Mouse (Mus musculus) monocyte, adult 59 days (primary cell): ENCODE results near the gene Akip1. TPM values are rescaled to one million over a fixed set of nuclear protein-coding genes. Genes with fewer than 3 reads are reported as not detected.

Source experiments
- total RNA-seq, 2 experiments: library from RNA; stranded (reverse); gene quantifications; one replicate each; pipeline ENCODE4 v1.2.4; 2023

Gene Akip1
- 1 to 10 TPM; 8.1 to 8.2 TPM for total RNA-seq

DNA sequence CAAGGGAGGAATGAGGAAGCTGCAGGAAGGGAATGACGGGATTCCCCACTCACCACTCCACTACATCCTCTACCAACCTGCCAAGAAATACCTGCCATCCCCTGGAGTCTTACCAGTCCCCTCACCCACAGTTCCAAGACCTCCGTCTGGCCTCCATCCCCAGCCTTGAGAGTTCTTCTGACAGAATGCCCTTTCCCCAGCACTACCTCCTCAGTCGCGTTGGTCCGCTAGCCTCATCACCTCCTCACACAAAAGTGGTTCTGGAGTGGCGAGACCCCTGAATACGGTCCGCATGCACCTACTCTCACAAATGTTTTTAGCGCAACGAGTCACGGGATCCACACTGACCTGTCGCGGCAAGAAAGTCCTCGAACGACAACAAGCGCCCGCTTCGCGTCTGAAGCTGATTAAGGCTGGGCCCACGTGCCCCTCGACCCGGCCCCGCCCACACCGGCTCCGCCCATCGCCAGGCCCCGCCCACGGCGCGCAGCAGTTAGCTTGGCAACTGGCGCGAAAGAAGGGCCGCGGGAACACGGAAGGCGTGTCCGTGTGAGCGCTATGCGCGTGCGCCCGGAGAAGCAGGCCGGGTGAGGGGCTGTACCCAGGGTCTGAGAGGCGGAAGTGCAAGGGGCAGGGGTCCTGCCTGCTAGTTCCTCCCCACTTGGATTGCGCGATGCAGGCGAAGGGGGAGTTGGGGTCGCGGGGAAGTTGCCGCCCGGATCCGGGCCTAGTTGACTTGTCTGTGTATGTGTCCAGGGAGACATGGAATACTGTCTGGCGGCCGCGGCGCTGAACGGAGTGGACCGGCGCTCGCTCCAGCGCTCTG, at the start of gene Akip1, which contains the start of gene St5:
Akip1 (plus strand) TSS at position 501 of the 826 bp plus-strand sequence.
St5 (minus strand) TSS at position 416 of the 826 bp plus-strand sequence.

DNA sequence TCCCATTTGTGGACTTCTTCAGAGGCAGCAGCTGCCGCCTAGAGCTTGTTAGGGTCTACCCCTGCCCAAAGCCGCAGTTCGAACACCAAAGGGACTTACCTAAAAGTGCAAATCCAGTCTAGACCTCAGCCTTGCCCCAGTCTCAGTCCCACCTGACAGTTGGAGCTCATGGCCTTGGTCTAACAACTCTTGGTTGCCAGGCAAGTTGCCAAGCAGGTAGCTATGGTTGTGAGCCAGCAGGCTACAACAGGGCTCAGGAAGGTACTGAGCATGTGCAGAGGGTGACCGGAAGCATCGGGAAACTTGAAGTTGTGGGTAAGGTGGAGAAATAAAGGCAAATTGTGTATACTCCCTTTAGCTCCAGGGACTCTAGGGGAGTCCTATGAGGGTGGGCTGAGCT, 20.2 kb downstream of the Akip1 start, which contains the start of gene BC051019:
BC051019 (minus strand) TSS at position 154 of the 400 bp plus-strand sequence.

DNA sequence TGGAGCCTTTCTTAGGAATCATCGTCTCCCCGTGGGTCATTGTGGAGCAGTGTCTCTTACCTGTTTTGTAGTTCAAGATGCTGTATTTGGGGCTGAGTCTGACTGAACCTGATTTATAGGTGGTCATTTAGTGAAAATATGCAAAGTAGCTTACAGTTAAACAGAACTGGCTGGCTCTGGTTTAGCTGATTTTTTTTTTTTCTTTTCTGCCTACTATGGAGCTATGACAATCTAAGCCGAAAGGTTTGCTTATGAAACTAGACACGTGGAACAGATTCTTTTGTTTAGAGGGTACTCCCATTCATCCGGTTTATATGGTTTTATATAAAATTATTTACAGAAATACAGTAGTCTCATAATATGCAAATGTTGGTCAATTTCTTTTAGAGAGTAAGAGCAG, 28.1 kb downstream of the Akip1 start, which contains the start of gene Ascl3:
Ascl3 (minus strand) TSS at position 101 of the 400 bp plus-strand sequence.

DNA sequence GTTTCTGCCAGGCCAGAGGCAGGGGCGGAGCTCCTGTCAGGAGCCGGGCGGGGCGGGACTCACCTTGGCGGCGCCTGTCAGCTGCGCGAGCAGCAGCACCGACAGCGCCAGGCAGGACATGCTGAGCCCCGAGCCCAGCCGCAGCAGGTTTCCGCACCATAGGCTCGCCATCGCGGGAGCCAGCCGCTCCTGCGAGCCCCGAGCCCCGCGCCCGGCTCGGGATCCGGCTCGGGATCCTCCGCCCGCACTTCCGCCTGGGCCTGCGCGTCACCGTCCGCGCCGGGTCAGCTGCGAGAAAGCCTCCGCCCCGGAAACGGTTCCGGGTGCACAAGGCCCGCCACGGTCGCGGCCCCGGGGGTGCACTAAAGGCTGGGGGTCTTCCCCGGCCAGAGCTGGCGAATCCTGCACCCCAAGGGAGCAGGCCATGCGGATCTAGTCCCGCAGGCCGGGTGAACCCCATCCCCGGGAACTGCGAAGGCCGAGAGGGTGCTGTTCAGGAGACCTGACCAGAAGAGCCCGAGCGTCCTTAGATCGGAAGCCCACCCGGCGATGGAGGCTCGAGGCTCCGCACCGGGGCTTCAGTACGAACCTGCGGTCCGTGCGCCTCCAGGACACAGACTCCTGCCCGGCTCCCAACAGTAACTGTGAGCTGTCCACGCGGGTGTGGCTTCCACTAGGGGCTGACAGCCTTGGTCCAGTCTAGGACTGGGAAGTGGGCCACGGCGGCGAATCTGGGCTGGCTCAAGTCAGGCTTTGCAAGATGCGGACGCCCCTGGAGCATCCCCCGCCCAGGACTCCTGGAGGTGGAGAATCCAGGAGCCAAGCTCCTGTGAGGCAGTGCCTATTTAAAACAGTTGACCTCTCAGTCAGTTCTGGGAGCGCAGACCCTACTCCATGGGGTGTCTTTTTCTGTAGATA, 48.8 kb downstream of the Akip1 start, which contains the start of gene Tmem9b:
Tmem9b (minus strand) TSS at position 868 of the 918 bp plus-strand sequence.

Other genes starting within 250 kb of the Akip1 start
- gene Trim66, start 195.6 kb upstream of the Akip1 start, total RNA-seq = under 1 TPM; 0.18 to 0.24 TPM
- 100 to 1,000 TPM; 343 to 461 TPM for gene Rpl27a, start 184.5 kb upstream of the Akip1 start, total RNA-seq
- gene St5, start 85 bp upstream of the Akip1 start, total RNA-seq = 1 to 10 TPM; 1.2 to 3.4 TPM
- not detected for gene BC051019, start 20.2 kb downstream of the Akip1 start, total RNA-seq
- gene Ascl3, start 28.0 kb downstream of the Akip1 start, total RNA-seq = not detected
- 10 to 100 TPM; 42.0 to 43.3 TPM for gene Tmem9b, start 49.2 kb downstream of the Akip1 start, total RNA-seq
- gene Nrip3, start 78.3 kb downstream of the Akip1 start, total RNA-seq = not detected
- not detected for gene Scube2, start 162.0 kb downstream of the Akip1 start, total RNA-seq